Mouse (Mus musculus) urinary bladder, postnatal 10 days (tissue): ENCODE results near the gene Rbfox2.

ENCODE experiments used
- DNase-seq: peaks from one replicate; pipeline ENCODE4 v3.0.0; 2022; ENCODE audit warnings: low spot score

Rbfox2 gene

GRCm38 (mm10) chr15:77331444-77331843, 24.6 kb upstream of the Rbfox2 start:
- no peak for DNase-seq

GRCm38 (mm10) chr15:77329681-77330180, 22.9 kb upstream of the Rbfox2 start:
- DNase-seq: no peak

- DNase-seq: no peak
These were observed 19.6 kb upstream of the Rbfox2 start for GRCm38 (mm10) chr15:77326361-77326760.

GRCm38 (mm10) chr15:77324426-77324825, 17.6 kb upstream of the Rbfox2 start:
- no peak for DNase-seq

GRCm38 (mm10) chr15:77323226-77323625, 16.4 kb upstream of the Rbfox2 start:
- DNase-seq: no peak

- no peak for DNase-seq
These were observed 6.9 kb upstream of the Rbfox2 start for GRCm38 (mm10) chr15:77313701-77314100.

GRCm38 (mm10) chr15:77312796-77313195, 6.0 kb upstream of the Rbfox2 start:
- DNase-seq: no peak

- no peak for DNase-seq
These were observed 1.1 kb upstream of the Rbfox2 start for GRCm38 (mm10) chr15:77307767-77308495.

GRCm38 (mm10) chr15:77305852-77306546, 805 bp downstream of the Rbfox2 start:
- no peak for DNase-seq

- no peak for DNase-seq
These were observed 1.8 kb downstream of the Rbfox2 start for GRCm38 (mm10) chr15:77304960-77305359.

- DNase-seq: no peak
These were observed 5.7 kb downstream of the Rbfox2 start for GRCm38 (mm10) chr15:77301122-77301521.

GRCm38 (mm10) chr15:77298564-77298963, 8.2 kb downstream of the Rbfox2 start:
- no peak for DNase-seq

GRCm38 (mm10) chr15:77296635-77297034, 10.2 kb downstream of the Rbfox2 start:
- no peak for DNase-seq

- no peak for DNase-seq
These were observed 13.3 kb downstream of the Rbfox2 start for GRCm38 (mm10) chr15:77293493-77293892.

GRCm38 (mm10) chr15:77292381-77292780, 14.4 kb downstream of the Rbfox2 start:
- no peak for DNase-seq

- no peak for DNase-seq
These were observed 15.3 kb downstream of the Rbfox2 start for GRCm38 (mm10) chr15:77291471-77291870.

GRCm38 (mm10) chr15:77290352-77290751, 16.5 kb downstream of the Rbfox2 start:
- DNase-seq: no peak

- DNase-seq: no peak
These were observed 26.7 kb downstream of the Rbfox2 start for GRCm38 (mm10) chr15:77280130-77280529.

- no peak for DNase-seq
These were observed 28.0 kb downstream of the Rbfox2 start for GRCm38 (mm10) chr15:77278825-77279224.

GRCm38 (mm10) chr15:77276838-77277725, 29.7 kb downstream of the Rbfox2 start:
- no peak for DNase-seq

- DNase-seq: no peak
These were observed 30.5 kb downstream of the Rbfox2 start for GRCm38 (mm10) chr15:77276300-77276699.

GRCm38 (mm10) chr15:77275572-77275971, 31.2 kb downstream of the Rbfox2 start:
- no peak for DNase-seq
